Mouse (Mus musculus): Measurements from ENCODE around the gene Lrrc8c.

Gene Lrrc8c

GRCm38 (mm10) chr5:105642517-105642916, 123.3 kb downstream of the Lrrc8c start:
- no peak for DNase-seq

GRCm38 (mm10) chr5:105643276-105643675, 124.1 kb downstream of the Lrrc8c start:
- no peak for DNase-seq

GRCm38 (mm10) chr5:105644195-105644594, 125.0 kb downstream of the Lrrc8c start:
- DNase-seq, result no peak

- peak; percentile 53 for DNase-seq
These were observed 127.9 kb downstream of the Lrrc8c start for GRCm38 (mm10) chr5:105647094-105647493.

- DNase-seq, result peak; percentile 86
These were observed 129.6 kb downstream of the Lrrc8c start for GRCm38 (mm10) chr5:105648648-105649287.

- DNase-seq, result peak; percentile 81
These were observed 130.4 kb downstream of the Lrrc8c start for GRCm38 (mm10) chr5:105649514-105650001.

- peak; percentile 48 for DNase-seq
These were observed 131.7 kb downstream of the Lrrc8c start for GRCm38 (mm10) chr5:105650728-105651479.

- peak; percentile 51 for DNase-seq
These were observed 132.4 kb downstream of the Lrrc8c start for GRCm38 (mm10) chr5:105651561-105651991.

GRCm38 (mm10) chr5:105654237-105655063, 135.3 kb downstream of the Lrrc8c start:
- peak; percentile 90 for DNase-seq

- DNase-seq, result no peak
These were observed 136.0 kb downstream of the Lrrc8c start for GRCm38 (mm10) chr5:105655100-105655734.

GRCm38 (mm10) chr5:105661894-105662293, 142.7 kb downstream of the Lrrc8c start:
- no peak for DNase-seq
